Mouse (Mus musculus): ENCODE measurements at regions not wholly inside any gene's neighbourhood (a gene's known extent, or its start where the extent isn't known, plus 50 kb on each side); places are given as distances from the start of the nearest gene placed in this dataset.

GRCm38 (mm10) chr7:37324653-37325052 is 448.8 kb downstream of the Zfp536 start:
- intact Hi-C loops (cut with DNase I), result no loop called here

GRCm38 (mm10) chr7:37333451-37333850 is 440.0 kb downstream of the Zfp536 start:
- intact Hi-C loops (cut with DNase I), result no loop called here
- no peak for DNase-seq

More at GRCm38 (mm10) chr7:37324653-37325052, 448.8 kb downstream of the Zfp536 start:
- no peak for DNase-seq

- intact Hi-C loops (cut with DNase I), result no loop called here
Observed at GRCm38 (mm10) chr7:37335212-37335611, 438.2 kb downstream of the Zfp536 start.

GRCm38 (mm10) chr7:37336171-37336850 is 437.1 kb downstream of the Zfp536 start:
- no peak for DNase-seq
- intact Hi-C loops (cut with DNase I), result no loop called here

More at GRCm38 (mm10) chr7:37335212-37335611, 438.2 kb downstream of the Zfp536 start:
- DNase-seq, result no peak

- DNase-seq, result no peak
- intact Hi-C loops (cut with DNase I), result no loop called here
Observed at GRCm38 (mm10) chr7:37336851-37337531, 436.4 kb downstream of the Zfp536 start.

- intact Hi-C loops (cut with DNase I), result no loop called here
- no peak for DNase-seq
Observed at GRCm38 (mm10) chr7:37337616-37338015, 435.8 kb downstream of the Zfp536 start.

DNA sequence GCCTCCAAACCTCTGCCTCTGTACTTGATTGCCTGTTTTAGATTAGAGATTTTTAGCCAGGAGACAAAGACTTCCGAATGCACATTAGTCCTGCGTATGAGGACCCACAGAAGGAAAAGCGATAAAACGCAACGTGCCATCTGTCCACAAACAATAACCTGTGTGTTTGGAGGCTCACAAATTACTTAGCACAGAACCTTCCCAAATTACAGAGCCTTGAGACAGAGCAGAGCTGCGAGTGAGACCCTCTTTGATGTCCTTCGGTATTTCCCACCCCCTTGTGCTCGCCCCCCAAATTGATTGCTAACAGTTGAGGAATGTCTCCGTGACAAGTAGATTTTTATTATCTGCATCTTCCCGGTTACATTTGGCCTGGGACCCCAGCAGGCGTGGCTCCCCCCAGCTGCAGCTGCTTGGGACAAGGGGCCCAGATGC is 435.4 kb downstream of the Zfp536 start:
- intact Hi-C loops (cut with DNase I), result no loop called here
- DNase-seq, result no peak

- DNase-seq, result no peak
Observed at GRCm38 (mm10) chr7:37342613-37343012, 430.8 kb downstream of the Zfp536 start.

DNA sequence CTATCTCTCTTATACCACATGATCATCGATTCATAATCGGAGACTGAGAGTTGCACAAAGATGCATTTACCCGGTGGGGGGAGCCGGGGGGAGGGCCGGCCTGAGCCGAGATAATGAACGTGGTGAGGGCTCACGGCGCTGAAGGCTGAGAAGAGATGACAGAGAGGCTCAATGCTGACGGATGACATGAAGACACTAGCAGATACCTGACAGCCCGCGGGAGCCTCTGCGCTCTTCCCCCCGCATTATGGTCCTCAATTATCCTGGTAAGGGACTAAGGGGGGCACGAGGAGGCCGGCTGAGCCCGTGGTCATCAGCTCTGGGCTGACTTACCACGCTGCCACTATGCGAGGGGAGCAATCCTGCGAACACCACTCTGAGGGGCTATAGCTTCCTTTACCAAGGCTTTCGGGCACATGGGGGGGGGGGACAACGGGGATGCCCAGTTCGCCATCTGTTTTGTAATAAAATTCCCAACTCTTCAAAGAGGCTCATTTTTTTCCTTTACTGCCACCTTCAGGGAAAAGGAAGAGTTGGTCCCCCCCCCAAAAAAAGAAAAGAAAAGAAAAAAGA is 430.3 kb downstream of the Zfp536 start:
- DNase-seq, result no peak
- intact Hi-C loops (cut with DNase I), result loop anchor here (10.0 kb wide), 5 partner anchors 218 to 878 kb away; partner anchors contain the start of gene Tshz3

More at GRCm38 (mm10) chr7:37342613-37343012, 430.8 kb downstream of the Zfp536 start:
- intact Hi-C loops (cut with DNase I), result loop anchor here (10.0 kb wide), 5 partner anchors 218 to 878 kb away; partner anchors contain the start of gene Tshz3

DNA sequence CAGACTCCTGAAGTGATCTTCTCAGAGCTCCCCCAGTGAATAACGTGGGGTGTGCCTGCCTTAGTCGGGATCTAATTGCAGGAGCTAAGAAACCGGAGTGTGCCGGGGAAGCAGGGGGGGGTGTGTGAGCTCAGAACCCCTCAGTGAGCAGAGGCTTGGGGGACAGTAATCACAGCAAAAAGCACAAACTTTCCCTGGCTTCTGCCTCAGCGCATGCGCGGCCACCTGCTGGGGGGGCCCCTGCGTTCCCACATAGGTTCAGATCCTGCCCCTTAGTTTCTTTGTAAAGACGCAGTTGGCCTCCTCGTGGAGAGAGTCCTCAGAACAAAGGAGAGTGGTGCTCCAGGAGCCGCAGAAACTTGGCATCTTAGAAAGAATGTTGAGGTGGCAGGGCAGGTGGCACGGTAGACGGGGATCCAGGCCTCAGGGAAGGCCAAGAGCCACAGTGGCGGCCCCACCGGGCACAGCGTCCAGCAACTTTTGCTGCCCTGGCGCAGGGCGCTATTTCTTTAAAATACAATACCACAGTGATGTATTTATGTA is 429.7 kb downstream of the Zfp536 start:
- intact Hi-C loops (cut with DNase I), result loop anchor here (2.0 to 10.0 kb wide), 6 partner anchors 219 to 1271 kb away; partner anchors contain the start of gene Tshz3
- DNase-seq, result no peak

DNA sequence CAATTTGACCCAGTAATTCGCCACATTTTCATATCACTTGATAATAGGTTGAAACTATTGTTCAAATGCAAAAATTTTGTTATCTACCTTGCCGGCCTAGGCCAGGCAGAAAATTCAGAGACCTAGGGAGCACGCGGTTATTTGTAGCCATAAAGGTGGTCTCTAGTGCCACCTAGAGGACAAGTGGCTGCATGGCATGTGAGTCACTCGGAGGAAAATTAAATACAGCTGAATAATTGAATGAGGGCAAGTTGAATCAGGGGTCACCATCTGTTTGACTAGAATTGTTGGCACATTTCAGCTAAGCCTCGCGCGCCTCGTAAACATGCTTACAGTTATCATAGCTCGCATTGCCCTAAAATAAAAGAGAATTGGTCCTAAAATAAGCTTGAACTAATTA is 427.4 kb downstream of the Zfp536 start:
- DNase-seq, result peak; percentile 58 to 78
- intact Hi-C loops (cut with DNase I), result loop anchor here (2.0 to 10.0 kb wide), 6 partner anchors 221 to 1445 kb away; partner anchors contain the start of gene Tshz3

GRCm38 (mm10) chr7:37357647-37358395 is 415.6 kb downstream of the Zfp536 start:
- peak; percentile 88 to 95 for DNase-seq
- intact Hi-C loops (cut with DNase I), result loop anchor here (2.0 to 10.0 kb wide), 2 partner anchors 1455 to 1673 kb away; no protein-coding TSS in a partner anchor

GRCm38 (mm10) chr7:37358492-37358891 is 414.9 kb downstream of the Zfp536 start:
- intact Hi-C loops (cut with DNase I), result loop anchor here (10.0 kb wide), 1 partner anchor 1674 kb away; no protein-coding TSS in a partner anchor
- DNase-seq, result no peak

DNA sequence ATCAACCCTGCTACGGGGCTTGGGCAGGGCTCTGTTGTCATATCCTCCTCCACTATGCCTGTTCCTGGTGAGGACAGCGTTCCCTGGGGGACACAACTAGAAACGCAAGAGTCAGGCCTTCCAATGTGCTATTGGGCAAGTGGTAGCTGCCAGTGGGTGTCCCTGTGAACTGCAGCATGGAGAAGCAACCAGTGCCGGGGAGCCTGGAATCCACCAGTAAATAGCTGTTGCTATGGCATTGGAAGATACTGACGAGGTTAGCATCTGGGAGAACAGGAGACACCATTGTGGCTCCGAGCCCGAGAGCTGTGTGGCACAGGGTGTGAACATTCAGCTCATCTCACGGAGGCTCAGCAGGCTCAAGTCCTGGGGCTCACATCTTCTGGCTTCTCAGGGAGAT is 414.0 kb downstream of the Zfp536 start:
- intact Hi-C loops (cut with DNase I), result loop anchor here (10.0 kb wide), 1 partner anchor 1675 kb away; no protein-coding TSS in a partner anchor
- no peak for DNase-seq

- DNase-seq, result peak; percentile 22 to 54
- intact Hi-C loops (cut with DNase I), result loop anchor here (2.0 kb wide), 1 partner anchor 1479 kb away; no protein-coding TSS in a partner anchor
Observed at GRCm38 (mm10) chr7:37360171-37360570, 413.3 kb downstream of the Zfp536 start.

DNA sequence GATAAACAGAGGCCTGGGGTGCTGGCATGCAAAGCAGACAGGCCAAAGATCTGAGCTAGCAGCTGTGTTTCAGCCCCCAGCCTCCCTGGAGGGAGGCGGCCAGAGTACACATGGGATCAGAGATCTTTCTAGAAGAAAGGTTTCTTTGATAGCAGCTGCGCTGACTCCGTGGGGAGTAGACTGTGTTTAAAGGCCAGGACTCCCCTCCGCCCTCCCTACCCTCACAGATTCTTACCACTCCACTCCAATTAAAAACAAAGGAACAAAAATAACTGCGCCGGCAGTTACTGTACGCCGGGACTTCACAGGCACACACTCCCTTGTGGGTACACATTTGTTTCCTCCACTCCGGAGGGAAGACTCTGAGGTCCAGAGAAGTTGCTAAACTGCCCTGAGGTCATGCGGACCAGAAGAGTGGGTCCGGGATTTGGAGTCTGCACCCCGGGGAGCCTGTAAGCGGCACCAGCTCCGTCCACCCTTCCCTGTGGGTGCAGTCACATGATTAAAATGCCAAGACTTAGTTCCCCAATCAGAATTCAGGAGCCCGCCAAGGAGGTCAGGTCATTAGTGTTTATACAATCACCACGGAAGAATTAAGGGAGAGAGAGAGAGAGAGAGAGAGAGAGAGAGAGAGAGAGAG is 411.5 kb downstream of the Zfp536 start:
- intact Hi-C loops (cut with DNase I), result loop anchor here (2.0 kb wide), 1 partner anchor 1481 kb away; no protein-coding TSS in a partner anchor
- peak; percentile 29 to 42 for DNase-seq

DNA sequence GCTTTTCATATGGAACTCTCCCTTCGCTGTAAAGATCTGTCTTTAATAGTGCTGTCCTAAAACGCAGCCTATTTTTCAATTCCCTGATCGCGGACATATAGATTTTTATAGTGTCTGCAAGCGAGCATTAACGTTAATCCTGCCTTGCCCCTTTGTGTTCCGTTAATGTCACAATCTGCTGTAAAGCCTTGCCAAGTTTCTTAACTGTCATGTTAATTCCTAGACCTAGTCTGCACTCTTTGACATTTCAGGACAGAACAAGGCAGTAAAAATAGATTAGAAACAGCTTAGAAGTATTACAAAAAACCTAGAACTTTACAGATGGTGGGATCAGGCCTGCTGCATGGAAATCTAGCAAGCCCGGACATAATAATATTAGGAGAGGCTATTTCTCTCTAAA is 410.6 kb downstream of the Zfp536 start:
- DNase-seq, result no peak
- intact Hi-C loops (cut with DNase I), result no loop called here

DNA sequence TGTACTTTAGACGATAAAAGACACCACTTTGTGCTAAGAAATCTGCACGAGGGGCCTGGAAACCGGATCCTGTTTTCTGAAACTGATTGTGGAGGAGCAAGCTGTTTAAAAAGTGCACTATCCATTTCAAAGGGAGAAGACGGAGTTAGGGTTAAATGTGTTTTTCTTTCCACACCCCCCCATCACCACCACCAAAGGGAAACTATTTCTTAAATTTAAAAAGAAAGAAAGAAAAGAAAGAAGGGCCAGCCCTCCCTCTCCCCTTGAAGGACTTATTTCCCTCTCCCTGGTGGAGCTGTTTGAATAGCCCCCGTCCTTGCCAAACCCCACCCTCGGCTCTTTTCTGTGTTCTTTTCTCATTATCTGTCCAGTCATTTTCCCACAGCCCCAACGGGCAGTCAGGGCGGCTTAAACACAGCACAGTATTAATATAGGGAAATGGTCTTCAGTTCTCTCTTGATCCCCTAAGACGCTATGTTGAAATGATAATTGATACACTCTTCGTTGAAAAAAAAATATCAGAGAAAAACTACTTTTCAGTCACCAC is 409.7 kb downstream of the Zfp536 start:
- no peak for DNase-seq
- intact Hi-C loops (cut with DNase I), result no loop called here

DNA sequence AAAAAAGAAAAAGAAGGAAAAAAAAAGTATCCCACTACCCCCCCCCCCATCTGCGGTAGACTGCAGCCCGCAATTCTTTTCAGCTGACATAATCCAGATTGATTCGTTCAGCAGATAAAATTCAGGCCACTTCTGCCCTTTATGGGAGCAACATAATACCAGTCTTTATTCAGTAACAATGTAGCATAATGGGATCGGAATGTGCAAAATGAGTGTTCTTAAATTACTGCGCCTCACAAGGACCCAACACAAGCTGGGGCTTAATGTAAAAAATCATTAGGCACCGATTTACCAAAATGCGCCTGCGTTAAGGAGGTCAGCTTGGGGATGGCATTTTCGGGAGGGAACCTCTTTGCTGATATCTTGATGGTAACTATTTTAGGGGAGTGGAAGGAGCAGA is 409.2 kb downstream of the Zfp536 start:
- intact Hi-C loops (cut with DNase I), result no loop called here

More for the DNA sequence above, 409.2 kb downstream of the Zfp536 start:
- DNase-seq, result no peak

All from heart, postnatal 14 days (tissue).